8 mouse cellular contexts compared by ENCODE assay signal in the genomic region with DNA sequence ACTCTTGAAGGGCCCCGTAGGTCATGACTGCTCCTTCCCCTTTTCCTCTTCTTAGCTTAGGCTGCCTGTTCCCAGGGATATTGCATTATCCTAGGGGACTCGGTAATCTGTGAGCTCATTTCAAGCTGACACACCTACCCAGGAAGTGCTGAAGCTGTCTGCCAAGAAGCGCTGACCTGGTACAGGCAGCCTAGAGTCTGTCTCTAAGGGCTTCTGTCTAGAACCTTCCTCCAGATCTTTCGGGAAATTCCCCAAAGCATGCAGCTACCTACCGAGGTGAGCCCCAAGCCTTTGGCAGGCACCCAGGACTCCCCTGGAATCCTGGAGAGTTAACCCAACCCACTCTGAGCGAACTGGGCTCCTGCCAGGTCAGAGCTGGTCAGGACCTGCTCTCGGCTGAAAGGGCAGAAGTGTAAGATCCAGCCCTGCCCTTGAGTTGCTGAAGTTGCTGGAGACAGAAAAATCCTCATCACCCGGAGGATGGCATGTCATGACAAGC. TPM values are rescaled to one million over a fixed set of nuclear protein-coding genes. Genes with fewer than 3 reads are reported as not detected.
DNase-seq lines count a peak whose midpoint lies in the region; ATAC-seq and TF ChIP-seq lines count a peak whose summit lies in the region.

No protein-coding gene starts in this region.

- no peak for TF ChIP-seq CTCF in thymus, adult 2 months (IDR thresholded peaks at IDR 0.05; ENCODE audit: borderline replicate concordance, control insufficient read depth, extremely low read depth, insufficient read depth, low read length, poor library complexity)
- TF ChIP-seq CTCF in heart, adult 2 months (IDR thresholded peaks at IDR 0.05): no peak

- H3K27ac ChIP-seq in thymus, adult 2 months (ENCODE audit: control insufficient read depth, insufficient read depth, low read length): peak overlapping the region; percentile 15; the same call in 1 of the 2 replicates
- H3K27ac ChIP-seq in heart, adult 2 months: peak overlapping the region; percentile 90

- H3K4me1 ChIP-seq in thymus, adult 2 months (replicated peaks; ENCODE audit: control insufficient read depth, insufficient read depth, low read length): no peaks in the 10 kb centered on the region
- H3K4me1 ChIP-seq in heart, adult 2 months (ENCODE audit: control insufficient read depth, insufficient read depth, low read length): peaks cover 21% of the 10 kb centered on the region

- WGBS in thymus, adult 2 months: 70% methylated on average over 8 of the region's 8 CpGs
- 32% methylated on average over 8 of the region's 8 CpGs for WGBS in heart, adult 2 months

- H3K4me3 ChIP-seq in thymus, adult 2 months (ENCODE audit: control insufficient read depth, insufficient read depth, low read length): no peak overlapping the region
- H3K4me3 ChIP-seq in heart, adult 2 months: peak overlapping the region; percentile 11; the same call in 1 of the 2 replicates

- no peaks in the 10 kb centered on the region; the same call in 1 of the 2 replicates for H3K27me3 ChIP-seq in thymus, adult 2 months (ENCODE audit: control insufficient read depth, insufficient read depth, low read length)
- H3K27me3 ChIP-seq in heart, adult 2 months (ENCODE audit: control insufficient read depth, insufficient read depth, low read length): no peaks in the 10 kb centered on the region

- peak overlapping the region; percentile 59 for H3K9ac ChIP-seq in heart, adult 2 months (ENCODE audit: low read depth, low read length)

- no peak for ATAC-seq in megakaryocyte-erythroid progenitor cell, adult 5-6 weeks (replicated peaks; ENCODE audit: low FRiP score, low TSS enrichment, poor library complexity, severe bottlenecking)

- no peak for DNase-seq in thymus, adult 2 months
- DNase-seq in thymus, postnatal 10 days (ENCODE audit: low spot score in 2 of 2): no peak
- peak; percentile 65 to 70 for DNase-seq in heart, adult 2 months
- peak; percentile 95 for DNase-seq in kidney, postnatal 25 days
- DNase-seq in right cerebral cortex, adult 2 months (ENCODE audit: low spot score in 2 of 2): no peak
- no peak for DNase-seq in embryo, embryonic 9.5 days (ENCODE audit: extremely low spot score)
- DNase-seq in thymus, postnatal 14 days: no peak

- intact Hi-C loops in heart, adult 2 months (cut with DNase I): no loop called here

- 0 out of 2 replicates have a peak, but pooled peaks have one; percentile 13 for TF ChIP-seq EP300 in heart, adult 2 months (IDR thresholded peaks at IDR 0.05; ENCODE audit: insufficient read depth, low read depth, low read length)

- H3K79me2 ChIP-seq in heart, adult 2 months (replicated peaks; ENCODE audit: control insufficient read depth, insufficient read depth, low read length): no peaks in the 10 kb centered on the region

- no peak for TF ChIP-seq POLR2A in thymus, adult 2 months (IDR thresholded peaks at IDR 0.05; ENCODE audit: control insufficient read depth, extremely low read depth, insufficient read depth, low read length, poor library complexity)
- TF ChIP-seq POLR2A in heart, adult 2 months (IDR thresholded peaks at IDR 0.05; ENCODE audit: insufficient read depth, low read depth, low read length): no peak

- H3K36me3 ChIP-seq in thymus, adult 2 months (ENCODE audit: control insufficient read depth, insufficient read depth, low read length): no peaks in the 10 kb centered on the region
- no peaks in the 10 kb centered on the region for H3K36me3 ChIP-seq in heart, adult 2 months (ENCODE audit: control insufficient read depth, insufficient read depth, low read length)

RNA-seq across cellular contexts. Expression of gene Clstn1, which starts 14.6 kb away (rescaled TPM):
- polyA plus RNA-seq in thymus, adult 2 months (2012; rRNA removed): 21.6 and 24.5 TPM in 2 replicates
- total RNA-seq in heart, adult 2 months (2021): 10 to 100 TPM; 86.7 to 88.3 TPM
- 25.6 and 26.3 TPM in 2 replicates for polyA plus RNA-seq in heart, adult 2 months (2012; rRNA removed)
- 30.8 and 31.2 TPM in 2 replicates for total RNA-seq in megakaryocyte-erythroid progenitor cell, adult 5-6 weeks (2014; fragmentation: Nextera tagmentation)
- total RNA-seq in megakaryocyte-erythroid progenitor cell, adult 5-6 weeks (2017): 23.3 and 30.4 TPM in 2 replicates

RNA-seq across cellular contexts. Expression of gene Ctnnbip1, which starts 53.7 kb away (rescaled TPM):
- polyA plus RNA-seq in thymus, adult 2 months (2012; rRNA removed): 13.2 and 17.9 TPM in 2 replicates
- 10 to 100 TPM; 25.0 to 27.3 TPM for total RNA-seq in heart, adult 2 months (2021)
- polyA plus RNA-seq in heart, adult 2 months (2012; rRNA removed): 25.5 and 26.0 TPM in 2 replicates
- total RNA-seq in megakaryocyte-erythroid progenitor cell, adult 5-6 weeks (2014; fragmentation: Nextera tagmentation): 1.5 and 5.5 TPM in 2 replicates
- 1.7 and 5.9 TPM in 2 replicates for total RNA-seq in megakaryocyte-erythroid progenitor cell, adult 5-6 weeks (2017)

Comparison
In these comparisons a context has a peak if more than half of its experiments do, and no peak if none do; other contexts are left out.
1. DNase-seq: peak in heart, adult 2 months (2 of 2) and kidney, postnatal 25 days (2 of 2); none in thymus, adult 2 months (single experiment), thymus, postnatal 10 days (0 of 2), right cerebral cortex, adult 2 months (0 of 2), embryo, embryonic 9.5 days (single experiment) and thymus, postnatal 14 days (single experiment).